Mouse (Mus musculus) cerebellum, adult 11 months (tissue): ENCODE data around the gene Tcf3.

Source experiments
- DNase-seq: peaks from one replicate; pipeline ENCODE4 v3.0.0; 2022

The Tcf3 gene

GRCm38 (mm10) chr10:80384115-80384639 lies 49.3 kb downstream of the Tcf3 start:
- no peak for DNase-seq

- DNase-seq: no peak
These were observed 50.0 kb downstream of the Tcf3 start for GRCm38 (mm10) chr10:80383431-80383830.

- DNase-seq: no peak
These were observed 50.6 kb downstream of the Tcf3 start for GRCm38 (mm10) chr10:80382641-80383365.

GRCm38 (mm10) chr10:80377716-80378115 lies 55.7 kb downstream of the Tcf3 start:
- no peak for DNase-seq

GRCm38 (mm10) chr10:80376160-80376559 lies 57.3 kb downstream of the Tcf3 start:
- DNase-seq: peak; percentile 86

- peak; percentile 85 for DNase-seq
These were observed 59.4 kb downstream of the Tcf3 start for GRCm38 (mm10) chr10:80374063-80374462.

GRCm38 (mm10) chr10:80372706-80373105 lies 60.7 kb downstream of the Tcf3 start:
- DNase-seq: no peak

- no peak for DNase-seq
These were observed 61.5 kb downstream of the Tcf3 start for GRCm38 (mm10) chr10:80371983-80372382.

- DNase-seq: peak; percentile 59
These were observed 62.0 kb downstream of the Tcf3 start for GRCm38 (mm10) chr10:80371411-80371966.

- no peak for DNase-seq
These were observed 63.3 kb downstream of the Tcf3 start for GRCm38 (mm10) chr10:80369995-80370747.

- no peak for DNase-seq
These were observed 65.1 kb downstream of the Tcf3 start for GRCm38 (mm10) chr10:80368392-80368791.

GRCm38 (mm10) chr10:80367954-80368353 lies 65.5 kb downstream of the Tcf3 start:
- no peak for DNase-seq

- no peak for DNase-seq
These were observed 67.7 kb downstream of the Tcf3 start for GRCm38 (mm10) chr10:80365736-80366135.

- no peak for DNase-seq
These were observed 69.7 kb downstream of the Tcf3 start for GRCm38 (mm10) chr10:80363734-80364133.
